Mouse (Mus musculus) left cerebral cortex, adult 18-20 months (tissue): ENCODE results near the gene Grwd1. TPM values are rescaled to one million over a fixed set of nuclear protein-coding genes. Genes with fewer than 3 reads are reported as not detected.

Source experiments
- DNase-seq, 2 experiments: peaks; one replicate each; pipeline ENCODE4 v3.0.0; 2021 to 2022; ENCODE audit warnings: low spot score in 2 of 2, mixed read lengths in 1 of 2
- total RNA-seq, 2 experiments: library from RNA; stranded (reverse); gene quantifications; 2 replicates each; pipeline ENCODE4 v1.2.3; 2021

The Grwd1 gene
- total RNA-seq, 2 experiments from 2014 or later = 20.1 to 23.2 TPM

DNA sequence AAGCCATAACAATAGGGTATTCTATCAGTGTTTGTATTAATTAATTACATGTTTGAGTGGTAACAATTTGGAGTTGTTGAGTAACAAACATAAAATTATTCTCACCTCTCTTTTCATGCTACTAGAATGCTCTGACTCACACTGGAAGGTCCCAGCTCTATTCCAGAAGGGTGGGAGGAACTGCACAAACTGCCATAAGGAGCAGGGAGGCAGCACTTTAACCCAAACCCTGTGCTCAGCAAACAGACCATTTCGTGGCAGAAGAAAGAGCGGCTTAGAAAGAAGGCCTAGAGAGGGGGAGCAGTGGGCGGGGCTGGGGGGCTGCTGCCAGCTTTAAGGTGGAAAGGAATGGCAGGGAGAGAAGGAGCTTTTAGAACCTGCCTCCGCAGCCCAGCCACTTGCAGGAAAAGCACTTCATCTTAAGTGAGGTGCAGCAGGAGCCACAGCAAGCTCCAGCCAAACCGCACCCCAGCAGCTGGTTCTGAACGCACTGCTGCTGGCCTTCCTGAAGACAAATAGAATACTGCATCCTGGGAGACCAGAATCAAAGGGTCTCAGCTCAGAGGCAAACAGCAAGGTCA is 17.8 kb upstream of the Grwd1 start:
- no peak for DNase-seq

DNA sequence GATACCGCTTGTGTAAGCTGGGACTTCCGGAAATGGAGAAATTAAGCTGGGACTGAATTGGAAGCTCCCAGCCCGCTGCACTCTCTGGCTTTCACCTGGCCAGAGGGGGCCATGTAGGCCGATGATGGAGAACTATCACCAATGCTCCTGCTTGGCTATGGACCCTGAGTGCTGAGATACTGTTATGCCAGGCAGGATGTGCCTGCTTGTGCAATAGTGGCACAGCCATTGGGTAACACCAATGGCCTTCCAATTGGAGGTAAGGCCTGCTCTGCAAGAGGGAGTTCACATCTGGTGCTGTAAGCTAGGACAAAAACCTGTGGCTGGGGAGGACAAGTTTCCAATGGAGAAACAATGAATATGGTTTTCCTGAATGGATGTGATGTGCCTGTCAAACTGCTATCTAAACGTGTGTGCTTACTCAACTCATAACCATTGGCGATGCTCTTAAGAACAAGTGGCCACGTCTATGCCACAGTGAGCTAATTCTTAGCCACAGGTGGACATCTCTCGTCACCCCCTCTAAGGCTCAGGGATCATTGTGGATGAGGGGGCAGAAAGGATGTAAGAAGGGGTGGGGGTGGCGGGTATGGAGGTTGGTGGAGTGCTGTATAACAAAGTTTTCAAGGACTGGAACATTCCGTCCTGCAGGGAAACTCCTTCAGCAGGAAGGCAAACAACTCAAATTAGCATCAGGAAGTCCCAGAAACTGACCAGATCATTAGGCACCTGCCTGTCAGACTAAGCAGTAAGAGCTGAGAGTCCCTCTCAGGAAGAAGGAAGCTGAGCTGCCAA is 12.4 kb upstream of the Grwd1 start:
- DNase-seq = no peak

DNA sequence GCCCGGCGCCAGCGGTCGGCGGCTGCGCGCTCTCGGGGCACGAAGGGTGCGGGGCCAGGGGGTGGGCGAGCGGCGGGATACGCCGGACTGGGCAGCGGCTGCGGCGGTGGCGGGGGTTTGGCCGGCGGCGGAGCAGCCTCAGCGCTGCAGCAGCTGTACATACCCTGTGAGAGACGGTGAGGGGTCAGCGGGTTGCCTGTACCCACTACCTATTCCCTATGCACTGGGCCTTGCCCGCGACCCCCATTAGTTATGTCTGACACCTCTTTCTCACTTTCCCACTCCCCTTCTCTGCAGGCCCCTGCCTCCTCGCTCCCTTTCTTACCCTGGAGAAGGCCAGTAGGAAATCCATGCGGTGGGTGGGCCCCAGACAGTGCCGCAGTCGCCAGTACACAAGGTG is 3.2 kb upstream of the Grwd1 start:
- DNase-seq = no peak

GRCm38 (mm10) chr7:45833148-45833790 is 2.5 kb upstream of the Grwd1 start:
- DNase-seq = peak in 1 of 2 experiments; percentile 49

- no peak for DNase-seq
These were observed 1.7 kb upstream of the Grwd1 start for GRCm38 (mm10) chr7:45832428-45832827.

- no peak for DNase-seq
These were observed 383 bp upstream of the Grwd1 start for GRCm38 (mm10) chr7:45831128-45831525.

- no peak for DNase-seq
These were observed 4.1 kb downstream of the Grwd1 start for GRCm38 (mm10) chr7:45826631-45827030.

DNA sequence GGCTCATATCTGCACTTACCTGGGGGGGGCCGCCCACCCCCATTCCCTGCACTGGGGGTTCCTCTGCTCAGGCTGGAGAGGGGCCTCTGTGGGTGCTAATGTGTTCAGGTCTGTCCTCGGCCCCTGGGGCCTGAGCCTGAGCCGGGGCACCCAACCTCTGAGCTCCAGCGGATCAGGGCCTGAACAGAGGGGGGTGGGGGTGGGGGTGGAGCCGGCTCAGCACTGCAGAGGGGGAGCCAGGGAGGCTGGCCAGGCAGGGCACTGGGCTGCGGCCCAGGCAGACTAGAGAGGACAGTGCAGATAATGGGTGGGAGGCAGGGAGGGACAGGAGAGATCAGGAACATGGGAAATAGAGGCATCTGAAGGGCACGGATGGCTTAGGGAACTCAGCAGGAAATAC is 6.1 kb downstream of the Grwd1 start, which contains the start of gene Kcnj14:
TSS of gene Kcnj14 (minus strand) at position 185 of the 400 bp plus-strand sequence.
- DNase-seq = no peak

- DNase-seq = no peak
These were observed 9.8 kb downstream of the Grwd1 start for GRCm38 (mm10) chr7:45820913-45821312.

GRCm38 (mm10) chr7:45819843-45820242 is 10.9 kb downstream of the Grwd1 start:
- no peak for DNase-seq

DNA sequence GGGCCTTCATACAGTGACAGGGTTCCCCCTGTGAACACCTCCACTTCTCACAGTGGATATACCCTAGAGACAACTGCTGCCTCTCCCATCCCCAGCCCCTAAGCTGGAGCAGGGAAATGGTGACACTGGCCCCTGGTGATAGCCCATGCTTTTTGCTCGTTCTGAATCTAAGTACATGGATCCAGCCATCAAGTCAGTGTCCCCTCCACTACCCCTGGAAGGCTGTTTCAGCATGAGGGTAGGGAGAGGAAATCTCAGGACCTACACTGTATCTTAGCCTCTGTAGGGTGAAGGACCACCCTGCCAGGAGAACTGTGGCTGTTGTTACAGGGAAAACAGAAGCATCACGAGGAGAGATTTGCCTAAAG is 14.8 kb downstream of the Grwd1 start:
- DNase-seq = no peak

GRCm38 (mm10) chr7:45815323-45815983 is 15.3 kb downstream of the Grwd1 start:
- no peak for DNase-seq

GRCm38 (mm10) chr7:45814841-45815240 is 15.9 kb downstream of the Grwd1 start:
- no peak for DNase-seq

DNA sequence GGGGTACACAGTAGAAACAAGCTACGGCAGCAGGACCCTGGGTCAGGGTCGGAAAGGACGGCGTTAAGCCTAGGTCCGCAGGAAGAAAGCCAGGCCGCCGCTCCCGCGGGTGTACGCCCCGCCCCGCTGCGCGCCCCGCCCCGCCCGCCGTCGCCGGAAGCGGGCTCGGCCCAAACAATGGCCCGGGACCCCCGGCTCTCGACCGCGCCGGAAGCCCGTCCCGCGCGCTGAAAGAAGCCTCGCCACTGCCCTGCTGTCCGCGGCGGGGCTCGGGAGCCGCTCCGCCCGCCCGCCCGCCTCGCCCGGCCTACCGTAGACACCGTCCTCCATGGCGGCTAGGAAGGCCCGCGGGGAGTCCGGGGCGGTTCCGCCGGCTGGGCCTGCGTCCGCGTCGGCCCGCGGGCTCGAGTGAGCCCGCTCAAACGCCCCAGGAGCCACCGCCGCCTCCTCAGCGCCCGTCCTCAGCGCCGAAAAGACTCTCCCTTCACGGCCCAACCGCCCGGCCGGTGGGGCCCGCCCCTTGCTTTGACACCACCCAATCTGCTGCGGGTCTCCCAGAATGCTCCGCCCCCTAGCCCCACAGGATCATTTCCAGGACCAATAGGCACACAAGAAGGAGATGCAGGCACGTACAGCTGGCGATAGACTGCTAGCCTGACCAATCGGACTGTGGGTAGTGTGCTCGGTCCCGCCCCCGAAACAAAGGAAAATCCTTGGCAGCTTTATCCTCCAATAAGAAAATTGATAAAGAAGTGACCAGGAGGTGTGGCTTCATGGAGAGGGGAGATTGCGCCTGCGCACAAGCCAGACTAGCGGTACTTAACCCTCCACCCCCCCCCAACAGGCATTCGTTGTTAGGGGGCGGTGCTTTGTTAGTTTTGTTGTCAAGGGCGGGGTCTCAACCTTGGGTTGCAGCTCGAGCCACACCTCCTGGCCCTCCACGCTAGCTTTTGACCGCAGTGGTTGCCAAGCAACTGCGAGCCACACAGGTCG is 16.7 kb downstream of the Grwd1 start, which contains the start of gene Cyth2:
TSS of gene Cyth2 (minus strand) at position 795 of the 993 bp plus-strand sequence.
- peak; percentile 98 for DNase-seq

DNA sequence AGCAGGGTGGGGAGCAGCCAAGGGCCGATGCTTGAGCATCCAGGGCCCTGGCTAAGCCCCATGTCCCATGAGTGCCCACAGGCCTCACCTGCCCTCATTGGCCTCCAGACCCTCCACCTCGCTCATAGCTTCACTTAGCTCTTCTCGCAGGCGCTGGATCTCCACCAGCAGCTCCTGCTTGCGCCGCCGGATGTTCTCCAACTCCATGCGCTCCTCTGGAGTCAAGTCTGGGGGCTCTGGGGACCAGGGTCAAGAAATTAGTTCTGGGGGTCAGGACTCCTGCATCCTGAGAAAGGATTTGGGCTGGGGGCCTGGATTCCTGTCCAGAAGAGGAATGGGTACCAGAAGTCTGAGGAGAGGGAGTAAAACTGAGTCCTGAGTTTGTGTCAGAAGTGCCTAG is 17.8 kb downstream of the Grwd1 start:
- no peak for DNase-seq

GRCm38 (mm10) chr7:45809276-45810075 is 21.3 kb downstream of the Grwd1 start:
- no peak for DNase-seq

GRCm38 (mm10) chr7:45808471-45808870 is 22.3 kb downstream of the Grwd1 start:
- DNase-seq = no peak

- DNase-seq = no peak
These were observed 24.8 kb downstream of the Grwd1 start for GRCm38 (mm10) chr7:45805941-45806340.

GRCm38 (mm10) chr7:45802551-45802950 is 28.2 kb downstream of the Grwd1 start:
- no peak for DNase-seq

- DNase-seq = peak; percentile 94 to 97
These were observed 29.4 kb downstream of the Grwd1 start for GRCm38 (mm10) chr7:45801348-45801747.
